Mouse (Mus musculus): ENCODE measurements around the gene Prkcz.

The Prkcz gene

DNA sequence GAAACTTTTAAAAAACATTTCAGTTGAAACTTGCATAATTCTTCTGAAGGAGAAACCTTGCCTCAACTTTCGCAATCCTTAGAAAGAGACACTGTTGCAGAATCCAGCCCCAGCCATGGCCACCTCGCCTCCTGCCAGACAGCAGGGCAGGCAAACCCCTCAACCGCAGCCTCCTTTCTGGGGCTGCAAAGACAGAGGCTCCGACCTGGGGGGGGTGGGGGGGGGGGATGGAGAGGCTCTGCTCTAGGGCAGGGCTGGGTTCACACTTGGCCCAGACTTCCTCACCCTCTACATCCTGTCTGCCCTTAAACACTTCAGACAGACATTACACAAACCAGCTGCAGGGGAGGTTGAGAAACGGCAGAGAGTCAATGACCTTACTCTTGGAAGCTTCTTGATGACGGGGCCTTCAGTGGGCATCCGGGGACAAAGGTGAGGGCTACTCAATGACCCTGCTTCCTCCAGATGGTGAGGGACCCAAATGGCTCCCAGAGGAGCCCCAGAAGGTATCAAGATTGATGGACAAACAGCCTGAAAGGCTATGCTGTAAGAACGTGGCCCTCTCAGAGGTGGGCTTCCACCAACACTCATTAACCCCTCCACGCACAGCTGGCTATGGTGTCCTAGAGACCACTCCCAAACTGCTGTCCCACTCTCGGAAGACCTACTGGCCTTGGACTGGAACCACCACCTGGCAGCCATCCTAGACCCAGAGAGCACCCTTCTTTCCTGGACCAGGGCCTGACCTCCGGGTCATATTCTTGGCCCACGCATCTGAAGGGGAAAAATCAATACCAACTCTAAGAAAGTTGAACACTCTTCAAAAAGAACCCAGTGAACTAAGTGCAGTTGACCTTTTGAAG lies 143.7 kb downstream of the Prkcz start:
- peak in 1 of 2 experiments; percentile 46 for DNase-seq

- DNase-seq, result no peak
Observed at GRCm38 (mm10) chr4:155215773-155216630, 145.2 kb downstream of the Prkcz start.

GRCm38 (mm10) chr4:155215203-155215602 lies 146.0 kb downstream of the Prkcz start:
- DNase-seq, result no peak

DNA sequence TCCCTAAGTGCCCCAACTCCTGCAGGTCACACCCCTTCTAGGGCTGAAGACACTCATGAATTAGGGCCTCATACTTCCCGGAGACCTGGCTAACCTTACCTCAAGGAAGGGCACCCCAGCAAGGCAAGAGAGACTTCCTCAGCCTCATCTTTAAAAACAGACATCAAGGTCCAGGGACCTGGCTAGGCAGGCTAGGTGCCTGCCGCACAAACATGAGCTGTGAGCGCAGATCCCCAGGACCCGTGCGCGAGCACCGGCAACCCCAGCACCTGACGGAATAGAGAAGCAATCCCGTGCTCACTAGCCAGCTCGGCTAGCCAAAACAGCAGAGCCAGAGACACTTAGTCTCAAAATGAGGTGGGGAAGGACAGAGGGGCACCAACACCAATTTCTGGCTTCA lies 146.4 kb downstream of the Prkcz start:
- no peak for DNase-seq

DNA sequence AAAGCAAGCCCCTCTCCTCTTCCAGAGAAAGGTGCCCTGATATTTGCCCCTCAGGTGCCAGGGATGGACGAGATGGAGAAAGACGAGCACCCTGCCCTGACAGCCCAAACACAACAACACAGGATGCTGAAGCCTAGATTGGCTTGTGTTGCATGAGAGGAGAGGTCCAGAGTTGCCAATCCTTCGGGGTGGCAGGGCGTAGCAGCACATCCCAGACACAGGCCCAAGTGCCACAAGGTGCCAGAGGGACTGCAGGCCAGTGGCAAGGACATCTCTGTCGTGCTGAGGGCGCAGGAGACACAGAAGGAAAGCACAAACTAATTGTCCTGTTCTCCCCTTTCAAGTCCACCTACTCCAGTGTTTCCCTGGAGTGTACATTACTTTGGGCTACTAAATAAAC lies 147.0 kb downstream of the Prkcz start:
- DNase-seq, result no peak

DNA sequence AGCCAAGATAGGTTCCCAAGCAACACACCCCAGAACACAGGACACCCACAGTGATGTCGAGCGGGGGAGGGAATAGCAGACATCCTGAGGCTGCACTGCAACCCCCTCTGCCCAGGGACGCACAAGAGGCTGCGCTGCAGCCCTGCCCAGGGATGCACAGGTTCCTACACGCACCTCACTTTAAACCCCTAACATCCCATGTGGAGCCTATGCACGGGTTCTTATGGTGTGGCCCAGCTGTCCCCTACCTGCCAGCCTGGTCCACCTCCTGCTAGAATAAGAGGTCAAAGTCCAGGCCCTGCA lies 147.5 kb downstream of the Prkcz start:
- DNase-seq, result no peak

DNA sequence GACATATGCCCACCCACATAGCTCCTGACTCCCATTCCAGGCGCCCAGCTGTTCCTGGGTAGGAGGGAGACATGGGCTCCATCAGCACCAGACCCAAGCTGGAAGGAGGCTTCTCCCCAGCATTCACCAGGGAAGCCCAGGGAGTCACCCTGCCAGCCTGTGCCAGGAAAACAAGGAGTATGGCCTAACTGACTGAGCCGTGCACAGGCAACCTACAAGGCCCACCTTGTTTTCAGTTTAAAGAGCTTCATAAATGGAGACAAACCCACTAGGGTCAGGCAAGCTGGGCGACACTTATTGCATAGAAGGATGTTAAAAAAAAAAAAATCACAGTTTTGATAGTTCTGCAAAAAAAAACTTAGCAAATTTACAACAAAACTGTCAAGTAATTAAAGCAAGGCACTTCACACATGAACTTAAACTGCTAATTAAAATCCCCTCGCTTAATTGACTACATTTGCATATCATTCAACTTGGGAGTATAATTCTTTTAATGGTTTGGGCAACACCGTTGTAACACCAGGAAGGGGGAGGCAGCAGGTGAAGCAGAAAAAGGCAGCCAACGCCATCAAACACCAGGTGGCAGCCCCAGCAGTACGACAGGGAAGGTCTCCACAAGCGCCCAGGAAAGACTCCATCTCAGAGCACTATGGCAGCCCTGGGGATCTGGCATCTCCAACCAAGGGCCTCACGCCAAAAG lies 148.0 kb downstream of the Prkcz start:
- peak; percentile 62 to 71 for DNase-seq

Measured in cerebellum, postnatal 14 days (tissue).